Mouse (Mus musculus) liver, postnatal 0 days (tissue): ENCODE measurements at regions not wholly inside any gene's neighbourhood (a gene's known extent, or its start where the extent isn't known, plus 50 kb on each side); places are given as distances from the start of the nearest gene placed in this dataset.

Source experiments
- CTCF ChIP-seq: sonication (generic); IDR thresholded peaks from 2 replicates; pipeline ENCODE4 v1.5.1; 2016; ENCODE audit warnings: antibody characterized with exemption, low read depth
- EP300 ChIP-seq: IDR thresholded peaks from 2 replicates; pipeline ENCODE4 v1.6.1; 2016; ENCODE audit warnings: antibody characterized with exemption, low read depth, mild to moderate bottlenecking

DNA sequence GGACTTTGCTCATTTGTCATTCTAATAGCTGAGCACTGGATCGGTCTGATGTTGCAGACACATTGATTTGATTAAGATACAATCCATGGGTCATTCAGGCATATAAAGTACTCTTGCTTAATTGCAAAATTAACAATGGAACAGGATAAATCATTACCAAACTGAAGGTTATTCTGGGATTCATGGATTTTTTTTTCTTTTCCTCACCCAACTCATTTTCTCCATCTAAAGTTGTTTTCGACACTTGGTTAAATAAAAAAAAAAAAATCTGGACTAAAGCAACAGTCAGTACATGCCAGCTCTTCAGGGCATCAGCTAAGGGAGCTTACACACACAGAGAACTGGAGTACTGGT, 169.8 kb upstream of the Lpp start:
- TF ChIP-seq CTCF: no peak
- TF ChIP-seq EP300: no peak
